Mouse (Mus musculus): ENCODE results near the gene Znrf2. TPM values are rescaled to one million over a fixed set of nuclear protein-coding genes. Genes with fewer than 3 reads are reported as not detected.

The Znrf2 gene
- total RNA-seq, 2 experiments from 2014 or later = 34.0 to 34.4 TPM

DNA sequence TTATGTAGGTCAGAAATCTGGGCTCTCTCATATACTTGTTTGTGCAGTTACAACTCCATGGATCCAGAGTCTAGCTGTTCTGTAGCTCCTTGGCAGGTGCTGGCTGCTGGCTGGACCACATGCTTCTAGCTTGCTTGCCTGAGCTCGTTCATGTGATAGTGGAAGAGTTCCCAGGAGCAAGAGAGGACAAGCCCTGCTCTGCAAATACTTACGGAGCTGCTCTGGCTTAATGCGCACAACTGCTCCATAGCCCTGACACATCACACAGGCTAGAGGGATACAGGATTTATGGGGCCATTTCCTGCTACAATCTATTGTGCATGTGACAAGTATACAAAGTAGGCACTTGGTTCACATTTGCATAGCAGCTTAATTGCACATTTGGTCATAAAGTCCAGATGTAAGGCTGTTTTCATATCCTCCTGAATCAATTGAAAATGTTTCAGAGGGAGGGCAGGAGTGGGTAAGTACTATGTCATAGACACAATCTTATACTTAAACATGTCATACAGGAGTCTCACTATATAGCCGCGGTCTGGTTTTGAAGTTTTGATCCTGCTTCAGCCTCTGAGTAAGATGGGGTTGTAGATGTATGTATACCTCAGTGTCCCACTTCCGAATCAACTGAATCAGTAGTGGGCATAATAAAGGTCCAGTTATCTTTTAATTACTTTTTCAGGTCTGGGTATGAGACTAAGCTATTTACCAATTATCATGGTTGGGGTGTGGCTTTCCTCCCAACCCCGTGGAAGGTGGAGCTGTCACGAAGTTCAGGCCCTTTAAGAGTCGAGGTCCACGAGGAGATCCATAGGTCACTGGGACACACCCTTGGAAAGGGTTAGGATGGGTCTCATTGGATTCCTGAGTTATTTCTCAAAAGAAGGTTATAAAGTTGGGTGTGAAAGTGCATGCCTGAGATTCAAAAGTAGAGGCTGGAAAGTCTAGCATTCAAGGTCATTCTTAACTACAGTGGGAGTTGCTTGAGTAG is 89.6 kb downstream of the Znrf2 start:
- no peak for DNase-seq (ENCODE audit: low spot score in 2 of 2)

DNA sequence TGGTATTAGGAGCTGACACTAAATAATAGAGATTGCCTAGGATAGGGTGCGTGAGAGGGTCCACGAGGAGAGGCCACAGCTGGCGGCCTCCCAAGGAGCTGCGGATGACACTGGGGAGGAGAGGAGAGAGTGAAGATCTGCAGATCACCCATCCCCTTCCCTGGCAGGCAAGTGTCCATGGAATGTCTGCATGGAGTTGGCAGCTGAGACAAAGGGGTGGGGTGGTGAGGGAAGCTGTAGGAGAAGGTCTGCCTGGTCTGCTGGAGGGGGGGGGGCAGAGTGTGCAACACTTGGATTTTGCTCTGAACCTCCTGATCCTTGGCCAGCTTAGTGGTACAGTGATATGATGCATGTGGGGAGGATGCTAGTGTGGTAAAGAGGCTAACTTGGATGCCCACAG is 98.3 kb downstream of the Znrf2 start:
- DNase-seq (ENCODE audit: low spot score in 2 of 2) = no peak

DNA sequence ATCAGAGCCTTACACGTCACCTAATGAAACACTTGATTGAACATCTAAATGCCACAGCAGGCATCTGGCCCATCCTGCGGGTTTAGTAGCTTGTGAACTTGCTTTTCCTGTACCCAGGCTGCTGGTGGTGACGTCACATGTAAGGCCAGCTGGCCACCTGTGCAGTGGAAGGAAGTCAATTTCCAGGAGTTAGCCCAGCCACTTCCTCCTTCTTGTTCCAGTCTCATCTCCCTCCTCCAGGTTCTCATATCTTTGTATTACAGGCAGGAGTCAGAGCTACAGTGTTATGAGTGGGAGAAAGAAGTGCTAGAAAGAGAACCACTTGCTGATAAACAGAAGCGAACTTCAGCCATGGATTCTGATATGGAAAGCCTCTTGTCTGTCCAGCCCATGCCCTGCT is 99.4 kb downstream of the Znrf2 start:
- DNase-seq (ENCODE audit: low spot score in 2 of 2) = no peak

DNA sequence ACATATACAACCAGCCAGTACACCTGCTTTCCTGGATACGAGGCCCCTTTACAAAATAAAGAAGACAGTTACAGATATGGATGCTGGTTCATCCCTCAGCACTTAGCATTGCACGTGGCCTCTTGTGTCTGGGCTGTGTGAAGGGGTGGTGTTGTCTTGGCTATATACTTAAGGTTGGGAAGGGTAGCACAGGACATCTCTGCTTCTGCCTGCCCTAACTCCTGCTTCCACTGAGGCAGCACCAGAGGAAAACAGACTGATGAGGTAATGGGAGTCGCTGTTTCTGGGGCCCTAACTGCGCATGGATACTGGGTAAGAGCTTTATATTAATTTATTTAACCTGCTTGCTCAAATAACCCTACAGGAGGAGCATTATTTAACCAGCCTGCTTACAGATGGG is 100.2 kb downstream of the Znrf2 start:
- DNase-seq (ENCODE audit: low spot score in 2 of 2) = no peak

DNA sequence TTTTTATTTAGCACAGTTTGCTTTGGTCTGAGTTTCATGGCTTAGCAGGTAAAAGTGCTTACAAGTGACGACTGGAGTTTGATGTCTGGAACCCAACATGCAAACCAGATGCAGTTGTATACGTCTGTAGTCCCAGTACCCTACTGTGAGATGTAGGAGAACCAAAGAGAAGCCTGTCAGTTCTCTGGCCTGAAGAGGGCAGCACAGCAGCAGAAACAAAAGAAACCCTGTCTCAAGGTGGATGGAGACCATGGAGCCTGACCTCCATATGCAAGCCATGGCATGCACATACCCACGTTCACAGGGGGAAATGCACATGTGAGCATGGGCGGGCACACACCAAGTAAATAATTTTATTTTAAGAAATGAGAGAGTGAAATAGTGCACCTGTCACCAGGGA is 100.8 kb downstream of the Znrf2 start:
- DNase-seq (ENCODE audit: low spot score in 2 of 2) = no peak

DNA sequence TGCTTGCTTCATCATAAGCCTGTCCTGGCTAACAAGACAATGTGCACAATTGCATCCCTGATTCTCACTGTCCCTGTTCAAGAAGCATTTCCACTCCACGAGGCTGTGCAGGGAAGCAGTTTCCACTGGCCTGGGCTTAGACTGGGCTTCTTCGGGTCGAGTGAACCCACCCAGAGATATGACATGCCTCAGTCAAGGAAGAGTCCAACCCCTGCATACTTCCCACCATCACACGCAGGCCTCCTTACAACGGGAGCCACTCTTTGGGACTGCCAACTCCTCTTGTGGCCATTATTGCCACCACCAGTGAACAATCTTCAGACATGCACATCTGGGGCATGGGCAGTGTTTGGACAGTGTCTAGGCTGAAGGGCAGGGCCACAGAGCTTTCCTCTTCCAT is 101.8 kb downstream of the Znrf2 start:
- DNase-seq (ENCODE audit: low spot score in 2 of 2) = no peak

DNA sequence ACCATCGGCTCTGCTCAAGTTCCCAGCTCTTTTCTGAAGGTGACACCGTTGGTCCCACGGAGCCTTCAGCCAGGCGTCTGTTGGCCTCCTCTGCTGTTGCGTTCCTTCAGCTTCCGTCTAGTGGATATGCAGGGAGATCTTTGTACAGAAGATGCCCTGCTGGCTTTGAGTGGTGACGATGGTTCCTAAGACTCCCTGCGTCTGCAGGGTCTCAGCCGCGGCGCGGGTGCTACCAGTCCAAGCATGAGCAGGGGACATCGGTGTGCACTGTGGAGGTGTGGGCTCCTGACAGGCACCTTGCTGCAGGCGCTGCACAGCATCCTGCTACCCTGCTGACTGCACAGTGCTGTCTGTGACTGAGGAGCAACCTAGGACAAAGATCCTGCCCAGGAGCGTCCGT is 107.8 kb downstream of the Znrf2 start:
- DNase-seq (ENCODE audit: low spot score in 2 of 2) = no peak

DNA sequence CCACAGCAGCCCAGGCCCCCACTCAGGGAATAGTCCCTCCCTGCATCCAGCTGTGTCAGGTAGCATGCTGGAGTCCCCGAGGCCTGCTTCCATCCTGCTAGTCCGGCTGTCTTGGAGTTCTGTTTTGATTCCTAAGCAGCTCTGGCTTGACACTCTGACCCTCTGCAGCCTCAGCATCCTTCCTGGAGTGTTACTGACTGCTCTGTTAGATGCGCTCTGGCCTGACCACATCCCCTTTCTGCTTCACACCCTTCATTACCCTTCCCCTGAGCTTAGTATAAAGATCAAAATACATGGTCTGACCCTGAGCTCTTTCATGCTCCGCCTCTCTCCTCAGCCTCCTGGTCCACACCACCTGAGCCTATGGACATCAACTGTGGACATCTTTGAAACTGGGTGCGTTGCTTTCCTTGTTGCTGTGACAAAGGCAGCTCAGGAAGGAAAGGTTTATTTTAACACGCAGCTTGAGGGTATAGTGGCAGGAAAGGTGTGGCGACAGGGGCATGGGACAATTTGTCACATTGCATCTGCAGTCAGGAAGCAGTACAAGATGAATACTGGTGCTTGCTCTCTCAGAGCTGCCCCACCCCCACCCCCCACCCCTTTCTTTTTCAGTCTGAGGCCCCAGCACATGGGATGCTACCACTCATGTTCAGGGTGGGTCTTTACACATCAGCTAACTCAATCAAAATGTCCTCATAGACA is 109.2 kb downstream of the Znrf2 start:
- no peak for DNase-seq (ENCODE audit: low spot score in 2 of 2)

DNA sequence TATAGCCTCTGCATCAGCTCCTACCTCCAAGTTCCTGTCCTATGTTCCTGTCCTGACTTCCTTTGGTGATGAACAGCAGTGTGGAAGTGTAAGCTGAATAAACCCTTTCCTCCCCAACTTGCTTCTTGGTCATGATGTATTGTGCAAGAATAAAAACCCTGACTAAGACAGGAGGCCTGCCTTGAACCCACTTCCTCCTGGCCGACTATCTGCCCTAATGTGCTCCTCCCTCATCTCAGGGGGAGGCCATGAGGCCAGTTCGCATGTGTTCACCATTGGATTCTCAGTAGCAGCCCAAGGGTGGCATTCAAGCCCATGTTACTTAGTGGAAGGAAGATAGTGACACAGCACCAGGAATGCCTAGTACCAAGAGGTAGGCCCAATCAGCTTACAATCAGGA is 110.2 kb downstream of the Znrf2 start:
- no peak for DNase-seq (ENCODE audit: low spot score in 2 of 2)

DNA sequence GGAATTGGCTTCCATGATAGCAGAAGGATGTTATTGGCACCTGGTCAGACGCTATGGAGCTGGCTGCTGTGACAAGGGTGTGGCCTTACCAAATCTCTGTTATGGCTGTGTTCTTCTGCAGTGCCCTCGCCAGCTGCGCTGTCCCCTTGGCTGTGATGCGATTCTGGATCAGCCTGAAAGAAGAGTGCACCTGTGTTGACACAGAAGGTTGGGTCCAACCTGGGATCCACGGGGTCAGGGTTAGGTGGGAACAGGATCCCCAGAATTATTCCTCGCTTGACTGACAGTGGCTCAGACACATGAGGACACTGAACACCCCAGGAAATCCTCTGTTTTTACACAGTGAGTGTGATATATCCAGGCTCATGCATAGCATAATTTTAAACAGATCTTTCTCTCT is 111.2 kb downstream of the Znrf2 start:
- no peak for DNase-seq (ENCODE audit: low spot score in 2 of 2)

DNA sequence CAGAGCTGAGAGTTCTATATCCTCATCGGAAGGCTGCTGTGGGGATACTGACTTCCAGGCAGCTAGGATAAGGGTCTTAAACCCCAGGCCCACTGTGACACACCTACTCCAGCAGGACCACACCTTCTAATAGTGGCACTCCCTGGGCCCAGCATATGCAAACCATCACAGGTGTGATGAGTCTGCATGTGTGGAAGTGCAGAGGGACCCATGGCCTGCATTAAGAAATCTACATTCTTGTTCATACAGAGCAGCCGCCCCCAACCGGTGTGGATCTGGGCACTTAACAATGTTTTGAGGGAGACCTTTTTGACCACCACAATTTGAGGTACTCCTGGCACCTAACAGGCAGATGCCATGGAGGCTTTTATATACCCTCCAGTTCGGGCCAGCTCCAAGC is 114.9 kb downstream of the Znrf2 start:
- no peak for DNase-seq (ENCODE audit: low spot score in 2 of 2)

DNA sequence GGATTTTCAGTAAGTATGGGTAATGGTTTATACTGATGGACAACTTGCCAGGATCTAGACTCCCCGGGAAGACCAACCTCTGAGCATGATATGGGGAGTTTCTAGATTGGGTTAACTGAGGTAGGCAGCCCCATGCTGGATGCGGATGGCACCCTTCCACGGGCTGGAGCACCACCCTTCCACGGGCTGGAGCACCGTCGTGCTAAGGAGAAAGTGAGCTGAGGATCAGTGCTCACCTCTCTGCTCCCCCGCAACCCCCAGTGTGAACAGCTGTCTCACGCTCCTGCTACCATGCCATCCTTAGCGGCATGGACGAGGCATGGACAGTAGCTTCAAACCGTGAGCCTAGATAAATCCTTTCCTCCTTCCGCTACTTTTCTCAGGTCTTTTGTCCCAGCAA is 115.8 kb downstream of the Znrf2 start:
- no peak for DNase-seq (ENCODE audit: low spot score in 2 of 2)

DNA sequence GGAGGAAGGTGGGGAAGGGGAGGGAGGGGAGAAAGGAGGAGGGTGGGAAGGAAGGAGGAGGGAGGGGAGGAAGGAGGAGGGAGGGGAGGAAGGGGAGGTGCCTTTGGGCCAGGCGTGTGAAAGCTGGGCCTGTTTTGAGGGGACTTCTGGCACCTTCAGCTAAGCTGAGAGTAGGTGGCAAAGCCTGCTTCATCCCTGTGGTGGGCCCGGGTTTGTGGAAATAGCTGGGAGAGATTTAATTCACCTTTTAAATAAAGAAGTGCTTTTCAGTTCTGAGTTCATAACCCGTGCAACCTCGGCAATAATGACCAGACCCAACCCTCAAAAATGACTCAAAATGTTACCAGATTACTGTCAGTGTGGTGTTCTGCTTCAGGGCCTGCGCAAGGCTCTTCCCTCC is 116.5 kb downstream of the Znrf2 start:
- DNase-seq (ENCODE audit: low spot score in 2 of 2) = no peak

DNA sequence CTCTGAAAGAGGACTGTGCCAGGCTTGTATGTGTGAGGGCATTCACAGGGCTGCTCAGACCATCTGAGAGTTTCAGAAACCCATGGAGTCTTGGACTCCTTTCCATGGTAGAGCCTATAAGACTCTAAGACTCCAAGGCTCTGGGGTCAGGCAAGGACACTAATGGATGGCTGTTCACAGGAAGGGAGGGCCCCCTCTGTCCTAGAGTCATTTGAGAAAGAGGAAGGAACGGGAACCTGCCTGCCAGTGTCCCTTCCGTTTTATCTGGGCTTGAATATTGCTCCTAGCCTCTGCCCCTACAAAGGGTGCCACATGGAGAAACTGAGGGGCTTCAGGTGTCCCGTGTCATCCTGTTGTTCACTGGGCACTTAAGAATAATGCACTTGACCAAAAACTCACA is 117.2 kb downstream of the Znrf2 start:
- no peak for DNase-seq (ENCODE audit: low spot score in 2 of 2)

DNA sequence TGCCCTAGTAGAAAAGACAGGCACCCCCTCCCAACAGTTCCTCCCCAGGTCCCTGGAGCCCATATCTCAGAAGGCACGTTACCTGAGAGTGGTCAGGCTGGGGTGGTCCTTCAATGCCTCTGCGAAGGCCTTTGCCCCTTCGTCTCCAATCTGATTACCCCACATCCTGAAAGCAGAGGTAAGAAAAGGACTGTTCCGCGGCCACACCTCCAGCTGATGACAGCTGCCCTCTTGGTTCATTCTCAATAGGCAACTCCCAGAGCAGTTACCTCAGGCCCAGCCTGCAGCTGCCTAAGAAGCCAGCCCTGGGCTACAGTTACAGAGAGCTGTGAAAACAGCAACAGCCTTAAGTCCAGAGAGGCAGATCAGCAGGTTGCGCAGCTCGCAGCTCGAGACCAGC is 117.6 kb downstream of the Znrf2 start:
- DNase-seq (ENCODE audit: low spot score in 2 of 2) = no peak

DNA sequence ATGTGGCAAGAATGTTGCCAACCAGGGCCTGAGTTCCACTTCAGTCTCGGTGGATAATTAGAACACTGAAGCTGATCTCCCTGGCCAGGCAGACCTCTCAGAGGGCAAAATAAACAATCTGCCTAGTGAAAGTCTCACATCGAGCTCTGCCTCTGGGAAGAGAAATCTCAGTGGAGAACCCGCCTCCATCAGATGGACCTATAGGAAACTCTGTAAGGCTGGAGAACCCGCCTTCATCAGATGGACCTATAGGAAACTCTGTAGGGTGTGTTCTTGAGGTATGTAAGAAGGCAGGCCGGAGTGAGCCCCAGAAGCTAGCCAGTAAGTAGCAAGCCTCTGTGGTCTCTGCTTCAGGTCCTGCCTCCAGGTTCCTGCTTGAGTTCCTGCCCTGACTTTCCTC is 118.2 kb downstream of the Znrf2 start:
- DNase-seq (ENCODE audit: low spot score in 2 of 2) = no peak

DNA sequence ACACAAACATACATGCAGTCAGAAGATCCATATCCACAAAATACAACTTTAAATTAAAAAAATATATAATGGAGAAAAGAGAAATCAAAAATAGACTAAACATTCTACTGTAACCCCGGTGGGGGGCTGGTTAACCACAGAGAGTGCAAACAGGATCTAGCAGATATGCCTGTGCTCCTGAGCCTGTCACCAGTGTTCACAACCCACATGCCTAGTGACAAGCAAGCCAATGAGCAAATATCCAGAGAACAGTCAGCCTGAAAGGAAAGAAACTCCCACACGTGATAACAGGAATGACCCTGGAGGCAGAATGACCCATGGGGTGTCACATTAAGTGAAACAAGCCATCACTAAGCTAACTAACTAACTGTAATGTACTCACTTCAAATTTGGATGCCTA is 119.8 kb downstream of the Znrf2 start:
- no peak for DNase-seq (ENCODE audit: low spot score in 2 of 2)

DNA sequence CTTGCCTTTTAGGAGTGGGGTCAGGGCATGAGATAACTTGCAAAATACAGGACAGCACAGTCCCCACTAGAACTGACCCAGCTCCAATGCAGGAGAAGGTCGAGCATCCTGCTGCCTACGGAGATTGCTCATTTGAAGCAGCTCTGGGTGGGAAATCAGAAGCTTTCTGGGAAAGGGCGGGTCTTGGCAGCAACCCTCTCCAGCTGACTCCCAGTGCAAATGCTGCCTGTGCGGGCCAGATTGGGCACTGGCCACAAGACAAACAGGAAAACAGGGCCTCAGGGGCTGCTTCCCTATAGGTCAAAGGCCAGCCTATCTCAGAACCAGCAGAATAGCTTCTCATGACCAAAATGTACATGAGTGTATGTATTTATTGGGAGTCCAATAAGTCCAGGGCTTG is 122.9 kb downstream of the Znrf2 start:
- no peak for DNase-seq (ENCODE audit: low spot score in 2 of 2)

DNA sequence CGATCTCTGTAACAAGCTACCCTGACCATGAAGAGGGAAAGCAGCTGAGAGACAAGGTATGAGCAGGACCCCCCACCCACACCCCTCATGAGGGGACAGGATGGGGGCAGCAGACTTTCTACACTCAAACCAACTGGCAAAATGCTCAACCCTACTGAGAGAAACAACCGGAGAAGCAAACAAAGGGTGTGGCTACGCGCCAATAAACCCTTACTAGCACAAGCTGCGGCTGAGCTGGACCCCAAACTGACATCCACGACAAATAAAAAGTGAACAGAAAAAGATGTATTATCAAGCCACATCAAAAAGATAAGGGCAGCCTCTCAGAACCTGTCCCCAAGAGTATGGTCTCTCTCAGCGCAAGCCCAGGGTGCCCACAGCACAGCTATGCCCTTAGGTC is 123.4 kb downstream of the Znrf2 start:
- DNase-seq (ENCODE audit: low spot score in 2 of 2) = no peak

DNA sequence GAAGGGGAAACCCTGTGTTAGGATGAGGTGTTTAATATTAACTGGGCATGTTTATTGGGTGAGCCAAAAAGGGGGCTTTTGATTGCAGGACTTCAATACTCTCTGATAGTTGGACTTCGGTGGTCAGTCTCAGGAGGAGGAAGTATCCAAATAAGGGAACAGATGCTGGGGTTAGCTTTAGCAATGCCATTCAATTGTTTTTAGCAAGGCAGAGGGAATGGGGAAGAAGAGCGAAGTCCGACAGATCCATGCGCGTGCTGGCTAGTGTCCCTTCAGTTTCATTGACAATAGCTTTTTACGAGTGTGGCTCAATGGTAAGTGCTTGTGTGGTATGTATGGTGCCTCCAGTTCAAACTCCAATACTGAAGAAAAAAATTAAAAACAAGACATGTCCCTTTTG is 124.4 kb downstream of the Znrf2 start:
- no peak for DNase-seq (ENCODE audit: low spot score in 2 of 2)

Data from adrenal gland, postnatal 4 days (tissue).